Mouse (Mus musculus) liver, embryonic 16.5 days (tissue): ENCODE results near the gene Mcrs1. TPM values are rescaled to one million over a fixed set of nuclear protein-coding genes. Genes with fewer than 3 reads are reported as not detected.

Source experiments
- ATAC-seq: fragments of 200-750 bp; cut with Nextera tagmentation; 2 replicates; pipeline ENCODE4 v1.8.0; 2017; ENCODE audit warnings: low read depth, mild to moderate bottlenecking, moderate number of reproducible peaks, moderate library complexity
- H3K27ac ChIP-seq: fragments of 300-500 bp; sonication (generic); 2 replicates; pipeline ENCODE4 v1.5.1; 2014; ENCODE audit warnings: mild to moderate bottlenecking, low read length
- H3K27me3 ChIP-seq: fragments of 300-500 bp; sonication (generic); 2 replicates; pipeline ENCODE4 v1.6.1; 2014; ENCODE audit warnings: low read depth, low read length, mixed read lengths; ENCODE audit not compliant: control insufficient read depth, insufficient read depth
- H3K36me3 ChIP-seq: fragments of 300-500 bp; sonication (generic); 2 replicates; pipeline ENCODE4 v1.6.1; 2014; ENCODE audit warnings: mild to moderate bottlenecking; ENCODE audit not compliant: control insufficient read depth, insufficient read depth
- H3K4me1 ChIP-seq: fragments of 300-500 bp; sonication (generic); 2 replicates; pipeline ENCODE4 v1.6.1; 2014; ENCODE audit warnings: low read depth, low read length, mixed read lengths; ENCODE audit not compliant: control insufficient read depth
- H3K4me2 ChIP-seq: fragments of 300-500 bp; sonication (generic); 2 replicates; pipeline ENCODE4 v1.6.1; 2014; ENCODE audit warnings: low read depth, low read length, mixed read lengths
- H3K4me3 ChIP-seq: fragments of 300-500 bp; sonication (generic); 2 replicates; pipeline ENCODE4 v1.5.1; 2014; ENCODE audit warnings: low read depth, mild to moderate bottlenecking, low read length
- H3K9ac ChIP-seq: fragments of 300-500 bp; sonication (generic); 2 replicates; pipeline ENCODE4 v1.6.1; 2014; ENCODE audit warnings: low read depth, low read length
- H3K9me3 ChIP-seq: fragments of 300-500 bp; sonication (generic); replicated peaks from 2 replicates; pipeline ENCODE4 v1.6.1; 2016; ENCODE audit warnings: low read length; ENCODE audit not compliant: control insufficient read depth
- WGBS: fragments of 180-500 bp; shearing (Covaris S2); extraction: QIAGEN DNeasy Blood & Tissue Kit; methylation state at CpG from one replicate; pipeline ENCODE4 v1.1.7; 2014; ENCODE audit not compliant: insufficient replicate concordance; 5-methylcytosine and 5-hydroxymethylcytosine counted together
- polyA plus RNA-seq: library from polyadenylated mRNA; unstranded; fragments of >200 nt; fragmentation: Nextera tagmentation; extraction: Ambion mirVana; gene quantifications from 2 replicates; pipeline ENCODE4 v1.2.1, GENCODE M21; 2015

The Mcrs1 gene
- polyA plus RNA-seq: 35.8 and 38.4 TPM in 2 replicates

DNA sequence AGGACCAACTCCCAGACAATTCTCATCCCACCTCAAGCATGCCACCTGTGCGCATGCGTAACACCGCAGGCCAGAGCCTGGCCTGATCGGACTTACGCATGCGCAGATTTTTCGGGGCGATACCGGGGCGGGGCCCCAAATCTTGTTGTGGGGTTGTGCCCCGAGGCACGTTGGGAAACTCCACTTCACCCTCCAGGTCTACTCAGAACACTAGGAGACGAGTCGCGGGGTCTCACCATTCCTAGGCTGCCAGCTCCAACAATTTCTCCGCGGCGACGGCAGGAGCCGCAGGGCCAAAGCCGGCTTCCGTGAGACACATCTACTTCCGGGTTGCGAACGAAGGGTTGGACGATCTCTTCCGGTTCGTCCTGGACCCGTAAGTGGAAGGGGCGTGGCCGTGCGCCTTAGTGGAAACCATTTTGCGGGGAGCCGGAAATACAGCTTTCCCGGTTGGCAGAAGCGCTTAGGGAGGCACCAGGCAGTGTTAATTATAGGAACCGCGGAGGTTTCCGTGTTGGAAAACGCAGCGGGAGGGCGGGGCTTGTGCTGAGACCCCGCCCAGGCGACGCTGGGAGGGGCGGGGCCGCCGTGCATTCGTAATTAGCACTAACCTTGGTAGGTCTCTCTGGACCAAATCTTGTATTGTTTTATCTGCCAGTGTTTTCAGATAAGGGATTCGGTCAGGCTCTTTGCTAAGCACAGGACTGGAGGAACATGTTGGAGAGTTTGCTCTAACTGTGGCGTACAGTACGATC is at the start of gene Mcrs1:
Gene Mcrs1 (minus strand): TSS at position 336 of the 755 bp plus-strand sequence.
- Histone ChIP-seq H3K9me3 (no peaks in the 10 kb centered on the region), H3K9ac (peak within 1 kb of the TSS; percentile 76), H3K4me1 (peaks cover 7% of the 10 kb centered on the region), H3K36me3 (peaks cover 3% of the 10 kb centered on the region), H3K4me2 (peak within 1 kb of the TSS; percentile 85), H3K27ac (peak within 1 kb of the TSS; percentile 96), H3K27me3 (no peaks in the 10 kb centered on the region), H3K4me3 (peak within 1 kb of the TSS; percentile 77)
- under 1% methylated on average over 52 of the region's 52 CpGs for WGBS
- ATAC-seq: peak; percentile 89

DNA sequence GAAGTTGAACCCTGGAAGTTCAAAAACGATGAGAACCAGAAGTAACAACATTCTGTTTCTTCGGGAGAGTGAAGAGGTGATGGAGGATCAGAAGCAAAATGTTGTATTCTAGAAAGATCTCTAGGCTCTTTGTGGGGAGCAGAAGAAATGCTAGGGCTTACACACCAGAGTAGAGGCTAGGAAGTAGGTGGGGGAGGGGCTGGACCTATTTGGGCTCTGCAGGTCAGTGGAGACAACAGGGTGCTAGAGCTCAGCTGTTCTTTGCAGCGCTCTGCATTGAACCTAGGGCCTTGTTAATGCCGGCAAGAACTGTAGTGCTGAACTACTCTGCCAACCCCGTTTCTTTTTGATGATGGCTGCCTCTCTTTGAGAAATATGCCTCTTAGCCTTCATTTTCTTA is 44.5 kb upstream of the Mcrs1 start:
- H3K9ac ChIP-seq: no peak overlapping the region
- no peaks in the 10 kb centered on the region for H3K9me3 ChIP-seq
- no peak for ATAC-seq
- no peak overlapping the region for H3K27ac ChIP-seq
- H3K4me1 ChIP-seq: peaks cover 4% of the 10 kb centered on the region
- H3K36me3 ChIP-seq: no peaks in the 10 kb centered on the region
- H3K4me2 ChIP-seq: no peak overlapping the region; the same call in 1 of the 2 replicates
- no peak overlapping the region for H3K4me3 ChIP-seq
- WGBS: 54% methylated on average over 5 of the region's 5 CpGs
- no peaks in the 10 kb centered on the region for H3K27me3 ChIP-seq

DNA sequence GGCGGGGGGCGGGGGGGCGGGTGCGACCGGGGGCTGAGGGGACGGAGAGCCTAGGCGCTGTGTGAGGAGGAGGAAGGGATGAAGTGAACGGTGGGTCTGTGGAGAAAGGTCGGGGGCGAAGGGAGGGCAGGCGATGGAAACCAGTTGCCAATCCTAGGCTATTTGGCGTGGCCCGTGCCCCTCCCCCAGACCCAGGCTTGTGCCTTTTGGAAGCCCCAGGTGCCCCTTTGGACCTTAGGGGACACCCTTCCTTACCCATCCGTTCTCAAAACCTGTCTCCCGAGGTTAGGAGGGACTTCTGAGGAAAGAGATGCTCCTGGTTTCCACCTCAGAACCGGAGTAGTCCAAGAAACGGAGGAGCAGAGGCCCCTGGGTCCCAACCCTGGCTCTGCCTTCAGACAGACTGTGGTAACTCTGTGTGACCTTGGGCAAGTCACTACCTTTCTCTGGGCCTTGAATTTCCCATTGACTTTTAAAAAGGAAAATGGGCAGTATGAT is 43.8 kb upstream of the Mcrs1 start, which contains the start of gene Fam186b:
Gene Fam186b (minus strand): TSS at position 405 of the 498 bp plus-strand sequence.
- no peak for ATAC-seq
- 4% methylated on average over 17 of the region's 17 CpGs for WGBS

DNA sequence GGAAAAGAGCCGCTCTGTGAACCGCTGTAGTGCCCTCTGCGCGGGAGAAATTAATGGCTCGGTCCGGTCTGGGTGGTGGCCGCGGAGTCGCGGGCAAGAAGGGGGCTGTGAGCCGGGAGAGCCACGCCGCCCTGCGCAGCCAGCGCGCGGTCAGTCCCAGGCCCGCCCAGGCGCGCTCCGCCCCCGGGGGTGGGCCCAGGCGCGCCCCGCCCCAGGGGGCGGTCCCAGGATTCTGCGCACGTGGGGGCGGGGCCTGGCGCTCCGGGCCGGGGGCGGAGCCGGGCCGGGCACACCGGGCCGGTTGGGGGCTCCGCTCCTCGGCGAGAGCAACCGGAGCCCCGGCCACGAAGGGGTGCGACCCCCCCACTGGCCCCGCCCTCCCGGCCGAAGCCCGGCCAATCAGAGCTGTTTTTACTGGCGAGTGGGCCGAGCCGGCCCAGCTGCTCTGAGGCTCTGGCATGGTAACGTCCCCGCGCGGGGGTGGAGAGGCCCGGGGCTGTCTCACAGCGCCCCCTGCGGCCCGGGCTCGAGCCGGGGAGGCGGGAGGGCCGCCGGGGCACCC is 43.1 kb upstream of the Mcrs1 start, which contains the start of gene Prpf40b:
Gene Prpf40b (plus strand): TSS at position 275 of the 562 bp plus-strand sequence.
- Histone ChIP-seq H3K27me3 (no peaks in the 10 kb centered on the region), H3K27ac (peak within 1 kb of the TSS; percentile 53; the same call in 1 of the 2 replicates), H3K9me3 (no peaks in the 10 kb centered on the region), H3K4me1 (peaks cover 4% of the 10 kb centered on the region), H3K4me3 (peak within 1 kb of the TSS; percentile 71), H3K4me2 (peak within 1 kb of the TSS; percentile 82), H3K9ac (peak within 1 kb of the TSS; percentile 65), H3K36me3 (no peaks in the 10 kb centered on the region)
- 0% methylated on average over 50 of the region's 64 CpGs for whole genome bisulfite sequencing
- ATAC-seq: peak; percentile 94

More for the DNA sequence above, 43.8 kb upstream of the Mcrs1 start, which contains the start of gene Fam186b:
- Histone ChIP-seq H3K36me3 (no peaks in the 10 kb centered on the region), H3K4me3 (peak within 1 kb of the TSS; percentile 71), H3K4me2 (peak within 1 kb of the TSS; percentile 82), H3K9ac (peak within 1 kb of the TSS; percentile 65), H3K4me1 (peaks cover 4% of the 10 kb centered on the region), H3K27ac (peak within 1 kb of the TSS; percentile 53; the same call in 1 of the 2 replicates), H3K27me3 (no peaks in the 10 kb centered on the region), H3K9me3 (no peaks in the 10 kb centered on the region)

DNA sequence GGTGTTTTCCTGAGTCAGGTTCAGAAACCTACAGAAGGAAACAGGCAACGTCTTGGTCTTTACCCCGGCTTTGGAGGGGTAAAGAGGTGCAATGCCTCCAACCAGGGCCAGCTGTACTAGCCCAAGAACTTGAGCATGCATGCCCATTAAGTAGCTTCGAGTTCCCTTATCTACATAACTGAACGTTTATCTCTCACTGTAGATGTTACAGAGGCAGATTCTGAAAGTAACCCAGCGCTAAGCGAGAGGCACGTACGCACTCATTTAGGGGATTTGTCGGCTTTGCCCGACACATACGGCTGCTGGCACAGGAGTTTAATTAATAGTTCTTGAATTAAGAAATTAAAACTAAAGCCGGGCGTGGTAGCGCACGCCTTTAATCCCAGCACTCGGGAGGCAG is 42.5 kb upstream of the Mcrs1 start:
- Histone ChIP-seq H3K27ac (no peak overlapping the region), H3K36me3 (no peaks in the 10 kb centered on the region), H3K4me3 (peak overlapping the region; percentile 71), H3K4me1 (peaks cover 4% of the 10 kb centered on the region), H3K4me2 (peak overlapping the region; percentile 82), H3K9me3 (no peaks in the 10 kb centered on the region), H3K9ac (peak overlapping the region; percentile 65), H3K27me3 (no peaks in the 10 kb centered on the region)
- ATAC-seq: no peak
- 7% methylated on average over 16 of the region's 16 CpGs for WGBS

DNA sequence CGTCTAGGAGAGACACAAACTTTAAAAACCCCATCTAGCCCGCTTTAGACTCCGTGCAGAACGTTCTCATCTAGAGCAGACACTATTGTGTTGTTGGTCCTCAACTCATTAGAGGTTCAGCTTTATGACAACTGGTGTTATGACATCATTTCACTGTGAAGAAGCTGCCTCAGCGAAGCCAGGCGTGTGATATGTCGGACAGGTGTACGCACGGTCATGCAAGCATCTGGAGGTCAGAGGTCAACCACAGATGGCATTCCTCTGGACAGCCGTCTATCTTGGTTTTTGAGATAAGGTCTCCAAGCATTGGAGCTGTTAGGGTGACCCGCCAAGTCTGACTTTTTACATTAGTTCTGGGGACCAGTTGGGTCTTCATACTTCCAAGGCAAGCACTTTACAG is 38.8 kb upstream of the Mcrs1 start:
- H3K4me2 ChIP-seq: no peak overlapping the region
- H3K4me1 ChIP-seq: peaks cover 4% of the 10 kb centered on the region
- H3K36me3 ChIP-seq: no peaks in the 10 kb centered on the region
- WGBS: 71% methylated on average over 11 of the region's 11 CpGs
- H3K27ac ChIP-seq: no peak overlapping the region
- no peaks in the 10 kb centered on the region for H3K9me3 ChIP-seq
- H3K9ac ChIP-seq: no peak overlapping the region
- no peak overlapping the region for H3K4me3 ChIP-seq
- H3K27me3 ChIP-seq: no peaks in the 10 kb centered on the region
- no peak for ATAC-seq

DNA sequence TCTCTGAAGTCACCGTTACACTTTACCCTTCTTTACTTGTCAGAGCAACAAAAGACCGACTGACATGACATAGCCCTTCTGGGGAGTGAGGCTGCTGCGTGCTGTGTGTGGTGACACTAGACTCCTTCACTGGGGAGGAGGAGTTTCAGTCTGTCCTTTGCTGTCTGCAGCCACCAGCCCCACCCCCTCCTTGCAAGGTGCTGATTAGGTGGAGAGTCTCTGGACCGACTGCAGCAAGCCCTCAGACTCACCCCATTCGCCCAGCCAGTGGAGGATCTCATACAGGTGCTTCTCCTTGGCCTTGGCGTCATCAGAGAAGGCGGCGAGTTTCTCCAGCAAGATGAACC is 33.4 kb upstream of the Mcrs1 start:
- Histone ChIP-seq H3K27ac (no peak overlapping the region), H3K9ac (no peak overlapping the region), H3K27me3 (no peaks in the 10 kb centered on the region), H3K9me3 (no peaks in the 10 kb centered on the region), H3K4me3 (no peak overlapping the region), H3K4me2 (0 out of 2 replicates have a peak overlapping the region, but pooled peaks have one; percentile 18), H3K36me3 (no peaks in the 10 kb centered on the region), H3K4me1 (peaks cover 15% of the 10 kb centered on the region)
- ATAC-seq: peak; percentile 66
- WGBS: 38% methylated on average over 8 of the region's 8 CpGs

DNA sequence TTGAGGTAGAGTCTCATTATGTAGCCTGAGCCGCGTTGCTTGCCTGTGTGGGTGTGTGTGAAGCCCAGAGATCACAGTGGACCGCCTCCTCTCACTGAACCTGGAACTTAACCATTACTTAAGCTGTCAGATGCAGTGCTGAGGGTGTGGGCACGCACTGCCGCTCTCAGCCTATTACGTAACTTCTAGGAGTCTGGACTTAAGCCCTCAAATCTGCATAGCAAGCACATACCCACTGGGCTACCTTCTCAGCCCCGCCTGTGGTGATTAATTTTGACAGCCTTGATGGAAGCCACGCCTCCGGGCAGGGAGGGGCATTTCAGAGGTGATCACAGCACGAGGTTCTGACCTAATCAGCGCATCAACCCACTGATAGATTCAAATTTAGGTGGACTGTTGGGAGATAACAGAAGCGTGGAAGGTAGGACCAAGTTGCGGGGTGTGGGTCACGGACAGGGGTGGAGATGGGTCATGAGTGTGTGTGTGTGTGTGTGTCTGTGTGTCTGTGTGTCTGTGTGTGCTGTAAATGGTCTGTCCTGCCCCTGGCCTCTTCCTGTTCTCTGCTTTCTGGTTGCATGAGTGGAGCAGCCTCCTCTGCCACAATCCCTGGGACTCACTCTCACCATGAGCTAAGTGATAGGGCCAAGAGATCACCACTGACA is 32.9 kb upstream of the Mcrs1 start:
- H3K27ac ChIP-seq: no peak overlapping the region
- ATAC-seq: peak; percentile 66
- H3K4me2 ChIP-seq: peak overlapping the region; percentile 18; the same call in 1 of the 2 replicates
- no peak overlapping the region for H3K9ac ChIP-seq
- peaks cover 15% of the 10 kb centered on the region for H3K4me1 ChIP-seq
- H3K36me3 ChIP-seq: no peaks in the 10 kb centered on the region
- no peaks in the 10 kb centered on the region for H3K9me3 ChIP-seq
- no peak overlapping the region for H3K4me3 ChIP-seq
- 17% methylated on average over 14 of the region's 14 CpGs for WGBS
- no peaks in the 10 kb centered on the region for H3K27me3 ChIP-seq
